In the genomic region with DNA sequence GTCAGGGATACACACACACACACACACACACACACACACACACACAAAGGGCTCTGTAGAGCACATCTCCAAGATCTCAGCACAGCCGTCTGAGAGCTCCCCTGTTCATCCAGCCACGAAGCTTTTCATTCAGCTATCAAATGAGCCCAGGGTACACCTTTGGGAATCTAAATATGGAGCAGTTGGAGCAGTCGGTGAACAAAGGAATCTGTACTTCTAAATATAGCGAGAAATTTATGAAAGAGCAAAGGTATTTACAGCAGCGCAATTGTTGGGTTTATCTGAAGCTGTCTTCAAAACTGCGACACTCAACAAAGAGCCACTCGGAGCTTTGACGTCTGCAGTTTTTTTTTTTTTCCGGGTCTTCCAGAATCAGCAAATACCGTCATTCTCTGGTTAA, we compare ENCODE assay signal across 29 mouse cellular contexts.
DNase-seq lines count a peak whose midpoint lies in the region; ATAC-seq lines count a peak whose summit lies in the region.
"Had no signal": no experiment of that assay in that cellular context is flagged by ENCODE, and none has a peak within 500 bp of the region (broad histone marks: within the 10 kb centered on the region; RNA-seq: fewer than 3 reads in every experiment).

No protein-coding gene starts in this region.

- H3K9me3 ChIP-seq in heart, embryonic 12.5 days (replicated peaks) = peaks cover 10% of the 10 kb centered on the region
- no peaks in the 10 kb centered on the region for H3K9me3 ChIP-seq in heart, embryonic 15.5 days (replicated peaks)
- H3K9me3 ChIP-seq in intestine, embryonic 14.5 days (ENCODE audit: control insufficient read depth, low read length) = no peaks in the 10 kb centered on the region
- no peaks in the 10 kb centered on the region for H3K9me3 ChIP-seq in intestine, embryonic 15.5 days
- H3K9me3 ChIP-seq: embryonic facial prominence, embryonic 12.5 days; embryonic facial prominence, embryonic 15.5 days had no signal

- no peak for DNase-seq in heart, postnatal 25 days (ENCODE audit: low spot score)
- no peak for DNase-seq in heart, postnatal 36 days
- DNase-seq in intestine, embryonic 14.5 days (ENCODE audit: low spot score) = peak; percentile 27
- DNase-seq in left cerebral cortex, postnatal 25 days (ENCODE audit: low spot score in 2 of 2) = no peak
- DNase-seq: adrenal gland, postnatal 10 days; adrenal gland, postnatal 36 days; B cell, adult 2 months; cerebellum, adult 11 months; cerebellum, adult 2 months; cerebellum, adult 9-11 months; cerebellum, postnatal 25 days; gastrocnemius, postnatal 10 days; gastrocnemius, postnatal 36 days; heart, postnatal 4 days; kidney, adult 11 months; kidney, adult 8-10 months had no signal

- no peak overlapping the region for H3K4me3 ChIP-seq in heart, embryonic 12.5 days
- H3K4me3 ChIP-seq in heart, embryonic 15.5 days = no peak overlapping the region
- H3K4me3 ChIP-seq in intestine, embryonic 14.5 days (ENCODE audit: low read depth, low read length) = no peak overlapping the region
- no peak overlapping the region for H3K4me3 ChIP-seq in intestine, embryonic 15.5 days (replicated peaks)
- H3K4me3 ChIP-seq: embryonic facial prominence, embryonic 12.5 days; embryonic facial prominence, embryonic 15.5 days had no signal

- ATAC-seq in heart, embryonic 12.5 days (ENCODE audit: insufficient number of reproducible peaks, low FRiP score) = no peak
- peak; percentile 55; the same call in 1 of the 2 replicates for ATAC-seq in heart, embryonic 15.5 days (replicated peaks; ENCODE audit: insufficient number of reproducible peaks, insufficient read depth, low FRiP score, low read depth)
- no peak for ATAC-seq in intestine, embryonic 14.5 days (replicated peaks; ENCODE audit: low FRiP score, low TSS enrichment, low read depth)
- no peak for ATAC-seq in intestine, embryonic 15.5 days
- ATAC-seq: forebrain, embryonic 14.5 days; hindbrain, postnatal 0 days; inflammation-experienced regulatory T-cells, adult 6 months; Patski had no signal

- no peaks in the 10 kb centered on the region for H3K27me3 ChIP-seq in heart, embryonic 12.5 days (replicated peaks)
- H3K27me3 ChIP-seq in heart, embryonic 15.5 days = no peaks in the 10 kb centered on the region
- H3K27me3 ChIP-seq in intestine, embryonic 14.5 days (replicated peaks; ENCODE audit: control insufficient read depth, insufficient read depth, low read length) = no peaks in the 10 kb centered on the region
- H3K27me3 ChIP-seq in intestine, embryonic 15.5 days (replicated peaks) = no peaks in the 10 kb centered on the region
- H3K27me3 ChIP-seq: CH12.LX; embryonic facial prominence, embryonic 12.5 days; embryonic facial prominence, embryonic 15.5 days; Patski had no signal

- H3K36me3 ChIP-seq in heart, embryonic 12.5 days = no peaks in the 10 kb centered on the region
- H3K36me3 ChIP-seq in heart, embryonic 15.5 days = no peaks in the 10 kb centered on the region
- no peaks in the 10 kb centered on the region for H3K36me3 ChIP-seq in intestine, embryonic 14.5 days (ENCODE audit: control insufficient read depth, insufficient read depth, low read length)
- no peaks in the 10 kb centered on the region for H3K36me3 ChIP-seq in intestine, embryonic 15.5 days
- H3K36me3 ChIP-seq: embryonic facial prominence, embryonic 12.5 days; embryonic facial prominence, embryonic 15.5 days; G1E had no signal

- intact Hi-C loops in heart, postnatal 25 days (cut with DNase I) = no loop called here
- intact Hi-C loops in heart, postnatal 36 days (cut with DNase I) = no loop called here
- intact Hi-C loops in left cerebral cortex, postnatal 25 days (cut with DNase I) = no loop called here

- peaks cover 29% of the 10 kb centered on the region for H3K4me1 ChIP-seq in heart, embryonic 12.5 days (replicated peaks)
- H3K4me1 ChIP-seq in heart, embryonic 15.5 days (replicated peaks) = peaks cover 13% of the 10 kb centered on the region; the same call in 1 of the 2 replicates
- no peaks in the 10 kb centered on the region for H3K4me1 ChIP-seq in intestine, embryonic 14.5 days (replicated peaks; ENCODE audit: control insufficient read depth, insufficient read depth, low read length)
- no peaks in the 10 kb centered on the region for H3K4me1 ChIP-seq in intestine, embryonic 15.5 days (replicated peaks)
- H3K4me1 ChIP-seq: embryonic facial prominence, embryonic 12.5 days; embryonic facial prominence, embryonic 15.5 days had no signal

- H3K9ac ChIP-seq in heart, embryonic 12.5 days = no peak overlapping the region
- H3K9ac ChIP-seq in heart, embryonic 15.5 days = no peak overlapping the region
- H3K9ac ChIP-seq in intestine, embryonic 14.5 days (ENCODE audit: low read length) = no peak overlapping the region
- H3K9ac ChIP-seq in intestine, embryonic 15.5 days = no peak overlapping the region
- H3K9ac ChIP-seq: embryonic facial prominence, embryonic 12.5 days; embryonic facial prominence, embryonic 15.5 days; hindbrain, embryonic 14.5 days had no signal

- no peak overlapping the region for H3K4me2 ChIP-seq in heart, embryonic 12.5 days
- H3K4me2 ChIP-seq in heart, embryonic 15.5 days = 0 out of 2 replicates have a peak overlapping the region, but pooled peaks have one; percentile 13
- no peak overlapping the region for H3K4me2 ChIP-seq in intestine, embryonic 14.5 days (ENCODE audit: low read length)
- no peak overlapping the region for H3K4me2 ChIP-seq in intestine, embryonic 15.5 days (replicated peaks)
- H3K4me2 ChIP-seq: embryonic facial prominence, embryonic 12.5 days; embryonic facial prominence, embryonic 15.5 days; heart, embryonic 11.5 days; hindbrain, embryonic 14.5 days had no signal

- H3K27ac ChIP-seq in heart, embryonic 12.5 days (ENCODE audit: poor library complexity, severe bottlenecking) = peak overlapping the region; percentile 21; the same call in 1 of the 2 replicates
- H3K27ac ChIP-seq in heart, embryonic 15.5 days = peak overlapping the region; percentile 39; the same call in 1 of the 2 replicates
- H3K27ac ChIP-seq in intestine, embryonic 14.5 days (ENCODE audit: low read depth) = no peak overlapping the region
- H3K27ac ChIP-seq in intestine, embryonic 15.5 days = no peak overlapping the region
- H3K27ac ChIP-seq: embryonic facial prominence, embryonic 12.5 days; embryonic facial prominence, embryonic 15.5 days; hindbrain, embryonic 14.5 days; hindbrain, postnatal 0 days had no signal

- 46% methylated on average over 10 of the region's 10 CpGs for WGBS in heart, embryonic 12.5 days
- WGBS in heart, embryonic 15.5 days = 48% methylated on average over 10 of the region's 10 CpGs
- WGBS in intestine, embryonic 14.5 days = 89% methylated on average over 10 of the region's 10 CpGs
- 88% methylated on average over 10 of the region's 10 CpGs for WGBS in intestine, embryonic 15.5 days

Comparison
In these comparisons a context has a peak if more than half of its experiments do, and no peak if none do; other contexts are left out.
1. H3K27ac ChIP-seq: peak in heart, embryonic 12.5 days (single experiment) and heart, embryonic 15.5 days (single experiment); none in intestine, embryonic 14.5 days (single experiment) and intestine, embryonic 15.5 days (single experiment).